Mouse (Mus musculus) neural tube, embryonic 10.5 days (tissue): ENCODE results near the gene Gtf2ird2.
A peak's percentile ranks its signal among the peaks of the same experiment; 100 is the strongest.

Source experiments
- DNase-seq: peaks from one replicate; pipeline ENCODE4 v3.0.0-alpha.2; 2017; ENCODE audit warnings: low spot score; ENCODE audit errors: extremely low spot score

Gtf2ird2 gene

GRCm38 (mm10) chr5:134233244-134233651 is 49.4 kb downstream of the Gtf2ird2 start:
- no peak for DNase-seq

- no peak for DNase-seq
Observed at GRCm38 (mm10) chr5:134234205-134234604, 50.4 kb downstream of the Gtf2ird2 start.

- no peak for DNase-seq
Observed at GRCm38 (mm10) chr5:134235111-134235510, 51.3 kb downstream of the Gtf2ird2 start.

GRCm38 (mm10) chr5:134236241-134236640 is 52.4 kb downstream of the Gtf2ird2 start:
- no peak for DNase-seq

GRCm38 (mm10) chr5:134236796-134237195 is 53.0 kb downstream of the Gtf2ird2 start:
- DNase-seq = no peak

GRCm38 (mm10) chr5:134237508-134237907 is 53.7 kb downstream of the Gtf2ird2 start:
- DNase-seq = no peak

GRCm38 (mm10) chr5:134237936-134238760 is 54.3 kb downstream of the Gtf2ird2 start:
- DNase-seq = peak; percentile 49

GRCm38 (mm10) chr5:134241831-134242230 is 58.0 kb downstream of the Gtf2ird2 start:
- DNase-seq = no peak

- no peak for DNase-seq
Observed at GRCm38 (mm10) chr5:134243661-134244436, 60.0 kb downstream of the Gtf2ird2 start.

- no peak for DNase-seq
Observed at GRCm38 (mm10) chr5:134244890-134245289, 61.1 kb downstream of the Gtf2ird2 start.

GRCm38 (mm10) chr5:134246146-134246545 is 62.3 kb downstream of the Gtf2ird2 start:
- no peak for DNase-seq

- DNase-seq = no peak
Observed at GRCm38 (mm10) chr5:134248608-134249244, 64.9 kb downstream of the Gtf2ird2 start.

GRCm38 (mm10) chr5:134249245-134249649 is 65.4 kb downstream of the Gtf2ird2 start:
- no peak for DNase-seq

GRCm38 (mm10) chr5:134250601-134251000 is 66.8 kb downstream of the Gtf2ird2 start:
- DNase-seq = no peak

GRCm38 (mm10) chr5:134251083-134251482 is 67.3 kb downstream of the Gtf2ird2 start:
- no peak for DNase-seq

GRCm38 (mm10) chr5:134253806-134254205 is 70.0 kb downstream of the Gtf2ird2 start:
- no peak for DNase-seq

GRCm38 (mm10) chr5:134255294-134255693 is 71.5 kb downstream of the Gtf2ird2 start:
- no peak for DNase-seq

- DNase-seq = no peak
Observed at GRCm38 (mm10) chr5:134257349-134258031, 73.7 kb downstream of the Gtf2ird2 start.

GRCm38 (mm10) chr5:134258395-134258794 is 74.6 kb downstream of the Gtf2ird2 start:
- DNase-seq = no peak

- no peak for DNase-seq
Observed at GRCm38 (mm10) chr5:134258934-134259333, 75.1 kb downstream of the Gtf2ird2 start.

GRCm38 (mm10) chr5:134260001-134260636 is 76.3 kb downstream of the Gtf2ird2 start:
- DNase-seq = no peak
